Mouse (Mus musculus): ENCODE results near the gene Abcc4. TPM values are rescaled to one million over a fixed set of nuclear protein-coding genes. Genes with fewer than 3 reads are reported as not detected.

Abcc4 gene
- polyA plus RNA-seq, 1 experiment from 2014 or later = 4.7 TPM

GRCm38 (mm10) chr14:118608816-118609465 lies 97.1 kb downstream of the Abcc4 start:
- DNase-seq (ENCODE audit: low spot score) = no peak
- no peaks in the 10 kb centered on the region for H3K9me3 ChIP-seq (replicated peaks)
- peaks cover 14% of the 10 kb centered on the region for H3K36me3 ChIP-seq
- no peaks in the 10 kb centered on the region for H3K4me1 ChIP-seq
- H3K27ac ChIP-seq (replicated peaks) = no peak overlapping the region
- H3K4me3 ChIP-seq = no peak overlapping the region
- 90% methylated on average over 16 of the region's 16 CpGs for WGBS
- H3K27me3 ChIP-seq (ENCODE audit: low read depth, poor library complexity, severe bottlenecking) = no peaks in the 10 kb centered on the region

DNA sequence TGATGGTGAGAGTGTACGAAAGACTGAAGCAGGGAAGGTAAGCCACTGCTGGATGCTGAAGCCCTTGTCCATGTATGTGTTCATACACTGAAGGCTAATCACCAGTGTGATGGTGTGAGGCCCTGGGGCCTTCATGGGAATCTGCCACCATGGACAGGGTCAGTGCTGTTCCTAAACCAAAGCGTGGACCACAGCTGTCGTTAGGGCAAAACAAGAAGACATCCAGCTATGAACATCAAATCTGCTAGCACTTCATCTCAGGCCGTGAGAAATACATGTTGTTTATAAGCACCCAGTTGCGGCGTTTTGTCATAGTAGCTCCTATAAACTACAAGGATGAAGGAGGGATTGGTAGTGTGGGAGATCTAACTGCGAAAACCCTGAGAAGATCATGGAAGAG lies 97.7 kb downstream of the Abcc4 start:
- DNase-seq (ENCODE audit: low spot score) = no peak
- Histone ChIP-seq H3K9me3 (replicated peaks) (no peaks in the 10 kb centered on the region), H3K36me3 (peaks cover 14% of the 10 kb centered on the region), H3K27me3 (ENCODE audit: low read depth, poor library complexity, severe bottlenecking) (no peaks in the 10 kb centered on the region), H3K27ac (replicated peaks) (no peak overlapping the region), H3K4me3 (no peak overlapping the region), H3K4me1 (no peaks in the 10 kb centered on the region)
- WGBS = 96% methylated on average over 7 of the region's 7 CpGs

GRCm38 (mm10) chr14:118606476-118606875 lies 99.5 kb downstream of the Abcc4 start:
- no peak for DNase-seq (ENCODE audit: low spot score)
- Histone ChIP-seq H3K4me1 (peaks cover 13% of the 10 kb centered on the region), H3K27me3 (ENCODE audit: low read depth, poor library complexity, severe bottlenecking) (no peaks in the 10 kb centered on the region; the same call in 1 of the 2 replicates), H3K27ac (replicated peaks) (no peak overlapping the region), H3K4me3 (no peak overlapping the region), H3K9me3 (replicated peaks) (no peaks in the 10 kb centered on the region), H3K36me3 (peaks cover 12% of the 10 kb centered on the region)
- 91% methylated on average over 9 of the region's 9 CpGs for WGBS

DNA sequence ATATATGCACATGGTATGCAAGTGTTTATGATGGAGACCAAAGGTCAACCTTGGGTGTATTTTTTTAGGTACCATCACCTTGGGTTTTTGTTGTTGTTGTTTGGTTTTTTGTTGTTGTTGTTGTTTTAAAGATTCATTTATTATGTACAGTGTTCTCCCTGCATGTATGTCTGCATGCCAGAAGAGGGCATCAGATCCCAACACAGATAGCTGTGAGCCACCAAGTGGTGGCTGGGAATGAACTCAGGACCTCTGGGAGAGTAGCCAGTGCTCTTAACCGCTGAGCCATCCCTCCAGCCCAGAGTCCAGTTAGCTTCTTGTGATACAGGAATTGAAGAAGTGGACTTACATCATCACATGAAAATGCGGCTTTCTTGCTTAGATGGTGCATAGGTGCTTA lies 101.1 kb downstream of the Abcc4 start:
- no peaks in the 10 kb centered on the region; the same call in 1 of the 2 replicates for H3K27me3 ChIP-seq (ENCODE audit: low read depth, poor library complexity, severe bottlenecking)
- 87% methylated on average over 2 of the region's 2 CpGs for WGBS
- no peaks in the 10 kb centered on the region for H3K9me3 ChIP-seq (replicated peaks)
- no peak overlapping the region for H3K27ac ChIP-seq (replicated peaks)
- H3K36me3 ChIP-seq = no peaks in the 10 kb centered on the region
- H3K4me1 ChIP-seq = peaks cover 28% of the 10 kb centered on the region
- DNase-seq (ENCODE audit: low spot score) = no peak
- H3K4me3 ChIP-seq = no peak overlapping the region

GRCm38 (mm10) chr14:118602031-118602430 lies 104.0 kb downstream of the Abcc4 start:
- DNase-seq (ENCODE audit: low spot score) = no peak
- H3K4me1 ChIP-seq = peaks cover 29% of the 10 kb centered on the region
- H3K27me3 ChIP-seq (ENCODE audit: low read depth, poor library complexity, severe bottlenecking) = peaks cover 7% of the 10 kb centered on the region
- H3K4me3 ChIP-seq = no peak overlapping the region
- H3K27ac ChIP-seq (replicated peaks) = peak overlapping the region; percentile 46; the same call in 1 of the 2 replicates
- H3K9me3 ChIP-seq (replicated peaks) = no peaks in the 10 kb centered on the region
- peaks cover 7% of the 10 kb centered on the region for H3K36me3 ChIP-seq
- WGBS = 68% methylated on average over 8 of the region's 8 CpGs

- Histone ChIP-seq H3K36me3 (peaks cover 8% of the 10 kb centered on the region), H3K4me1 (peaks cover 38% of the 10 kb centered on the region), H3K9me3 (replicated peaks) (no peaks in the 10 kb centered on the region), H3K4me3 (no peak overlapping the region), H3K27me3 (ENCODE audit: low read depth, poor library complexity, severe bottlenecking) (peaks cover 11% of the 10 kb centered on the region), H3K27ac (replicated peaks) (peak overlapping the region; percentile 57)
- DNase-seq (ENCODE audit: low spot score) = no peak
- WGBS = 37% methylated on average over 6 of the region's 6 CpGs
Measured at GRCm38 (mm10) chr14:118600746-118601145, 105.3 kb downstream of the Abcc4 start.

DNA sequence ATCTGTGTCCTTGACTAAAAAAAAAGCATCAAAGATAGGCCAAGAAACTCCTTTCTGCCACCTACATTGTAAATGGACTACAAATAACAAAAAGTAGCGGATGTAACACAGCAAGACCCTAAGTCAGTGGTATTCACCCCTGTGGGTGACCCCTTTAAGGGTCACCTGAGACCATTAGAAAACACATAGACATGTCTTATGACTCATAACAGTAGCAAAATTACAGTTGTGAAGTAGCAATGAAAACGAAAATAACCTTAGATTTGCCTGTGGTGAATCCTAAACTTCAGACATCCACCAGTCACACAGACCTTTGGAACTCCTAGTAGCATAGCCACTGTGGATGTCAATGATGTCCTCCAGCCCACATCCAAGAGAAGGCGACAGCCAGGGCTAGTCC lies 107.3 kb downstream of the Abcc4 start:
- Histone ChIP-seq H3K9me3 (replicated peaks) (no peaks in the 10 kb centered on the region), H3K4me3 (no peak overlapping the region), H3K27ac (replicated peaks) (no peak overlapping the region), H3K4me1 (peaks cover 45% of the 10 kb centered on the region), H3K36me3 (peaks cover 8% of the 10 kb centered on the region), H3K27me3 (ENCODE audit: low read depth, poor library complexity, severe bottlenecking) (peaks cover 12% of the 10 kb centered on the region)
- no peak for DNase-seq (ENCODE audit: low spot score)
- WGBS = 92% methylated on average over 3 of the region's 3 CpGs

DNA sequence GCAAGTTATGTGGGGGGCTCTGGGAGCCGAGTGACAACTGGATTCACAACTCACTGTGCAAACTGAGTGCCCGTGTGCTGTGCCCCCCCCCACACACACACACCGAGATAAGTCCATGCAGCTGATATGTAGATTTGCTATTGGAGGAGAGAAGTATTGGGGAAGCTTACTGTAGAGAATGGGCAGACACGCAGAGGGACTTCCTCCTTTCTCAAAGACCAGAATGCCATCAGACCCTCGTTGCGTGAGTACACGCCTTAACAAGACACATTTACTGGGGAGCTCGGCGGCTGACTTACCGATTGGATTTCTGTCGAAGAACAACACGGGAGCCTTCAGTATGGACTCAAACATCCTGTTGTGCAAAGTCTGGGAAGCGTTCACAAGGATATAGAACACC lies 111.6 kb downstream of the Abcc4 start:
- peaks cover 48% of the 10 kb centered on the region for H3K27me3 ChIP-seq (ENCODE audit: low read depth, poor library complexity, severe bottlenecking)
- peaks cover 35% of the 10 kb centered on the region for H3K4me1 ChIP-seq
- no peak overlapping the region for H3K4me3 ChIP-seq
- no peak overlapping the region for H3K27ac ChIP-seq (replicated peaks)
- H3K9me3 ChIP-seq (replicated peaks) = no peaks in the 10 kb centered on the region
- DNase-seq (ENCODE audit: low spot score) = no peak
- 88% methylated on average over 13 of the region's 13 CpGs for WGBS
- H3K36me3 ChIP-seq = peaks cover 8% of the 10 kb centered on the region

GRCm38 (mm10) chr14:118591477-118592403 lies 114.3 kb downstream of the Abcc4 start:
- H3K36me3 ChIP-seq = no peaks in the 10 kb centered on the region
- 49% methylated on average over 20 of the region's 20 CpGs for WGBS
- no peak overlapping the region for H3K4me3 ChIP-seq
- peaks cover 38% of the 10 kb centered on the region for H3K27me3 ChIP-seq (ENCODE audit: low read depth, poor library complexity, severe bottlenecking)
- H3K27ac ChIP-seq (replicated peaks) = peak overlapping the region; percentile 30
- H3K4me1 ChIP-seq = peaks cover 35% of the 10 kb centered on the region
- no peaks in the 10 kb centered on the region for H3K9me3 ChIP-seq (replicated peaks)
- peak; percentile 85 for DNase-seq (ENCODE audit: low spot score)

DNA sequence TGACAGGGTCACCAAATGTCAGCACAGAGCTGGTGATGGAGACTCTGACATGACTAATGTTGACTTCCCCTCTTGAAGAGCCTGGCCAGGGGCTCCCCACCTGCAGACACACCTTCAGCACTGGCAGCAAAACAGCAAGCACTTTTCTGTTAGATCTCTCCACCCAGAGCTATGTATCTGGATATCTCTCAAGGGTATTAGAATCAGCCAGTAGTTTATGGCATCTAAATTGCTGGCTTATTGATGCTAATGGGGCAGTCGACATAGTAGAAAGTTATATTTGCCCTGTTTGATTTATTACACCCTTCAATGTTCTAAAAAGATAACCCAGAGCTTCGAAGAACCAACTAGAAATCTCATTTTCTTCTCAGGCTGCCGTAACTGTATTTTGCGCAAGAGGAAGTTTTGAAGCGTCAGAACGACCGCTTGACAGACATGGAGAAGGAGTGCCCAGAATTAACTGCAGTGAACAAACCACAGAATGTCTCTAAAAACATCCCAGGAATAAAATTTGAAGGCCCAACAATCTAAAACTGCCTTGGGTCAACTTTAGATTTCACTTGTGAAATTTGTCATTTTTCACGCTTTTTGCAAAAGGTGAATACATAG lies 123.6 kb downstream of the Abcc4 start:
- no peak for DNase-seq (ENCODE audit: low spot score)
- Histone ChIP-seq H3K36me3 (no peaks in the 10 kb centered on the region), H3K9me3 (replicated peaks) (no peaks in the 10 kb centered on the region), H3K4me3 (no peak overlapping the region), H3K4me1 (no peaks in the 10 kb centered on the region), H3K27me3 (ENCODE audit: low read depth, poor library complexity, severe bottlenecking) (no peaks in the 10 kb centered on the region; the same call in 1 of the 2 replicates), H3K27ac (replicated peaks) (no peak overlapping the region)
- 92% methylated on average over 8 of the region's 8 CpGs for WGBS

DNA sequence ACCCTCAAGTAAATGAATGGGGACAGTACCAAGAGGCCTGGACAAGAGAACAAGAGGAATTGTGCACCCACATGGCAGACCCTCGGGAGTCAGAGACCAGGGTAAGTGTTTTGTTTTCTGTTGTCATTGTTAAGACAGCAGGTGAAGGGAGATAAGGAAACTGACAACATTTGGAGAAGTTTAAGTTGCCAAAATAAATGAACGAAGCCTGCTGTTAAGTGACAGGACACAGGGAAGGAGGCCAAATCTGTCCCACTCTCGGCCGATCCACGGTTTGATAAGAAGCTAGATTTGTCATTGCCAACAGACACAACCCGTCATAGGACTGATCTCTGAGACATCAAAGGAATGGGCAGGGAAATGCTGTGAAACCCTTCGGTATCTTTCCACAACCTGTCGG lies 124.3 kb downstream of the Abcc4 start:
- H3K9me3 ChIP-seq (replicated peaks) = no peaks in the 10 kb centered on the region
- 78% methylated on average over 8 of the region's 8 CpGs for WGBS
- H3K27ac ChIP-seq (replicated peaks) = no peak overlapping the region
- H3K4me3 ChIP-seq = no peak overlapping the region
- no peaks in the 10 kb centered on the region for H3K27me3 ChIP-seq (ENCODE audit: low read depth, poor library complexity, severe bottlenecking)
- no peak for DNase-seq (ENCODE audit: low spot score)
- H3K4me1 ChIP-seq = no peaks in the 10 kb centered on the region
- H3K36me3 ChIP-seq = no peaks in the 10 kb centered on the region

- WGBS = 92% methylated on average over 19 of the region's 19 CpGs
- Histone ChIP-seq H3K4me3 (no peak overlapping the region), H3K27me3 (ENCODE audit: low read depth, poor library complexity, severe bottlenecking) (no peaks in the 10 kb centered on the region), H3K36me3 (no peaks in the 10 kb centered on the region), H3K9me3 (replicated peaks) (no peaks in the 10 kb centered on the region), H3K4me1 (no peaks in the 10 kb centered on the region), H3K27ac (replicated peaks) (no peak overlapping the region)
- no peak for DNase-seq (ENCODE audit: low spot score)
Measured at GRCm38 (mm10) chr14:118579013-118579728, 126.8 kb downstream of the Abcc4 start.

All from midbrain, embryonic 10.5 days (tissue).